Mouse (Mus musculus): ENCODE results near the gene Syngr1.
"Not testable (repeated sequence)": the region's sequence is repeated elsewhere in the genome, so short reads cannot be mapped to it uniquely, and the experiment has no call there.

The Syngr1 gene

GRCm38 (mm10) chr15:80115866-80116794 is 25.0 kb downstream of the Syngr1 start:
- DNase-seq (ENCODE audit: low spot score) = no peak

GRCm38 (mm10) chr15:80117154-80117553 is 26.0 kb downstream of the Syngr1 start:
- DNase-seq (ENCODE audit: low spot score) = no peak

DNA sequence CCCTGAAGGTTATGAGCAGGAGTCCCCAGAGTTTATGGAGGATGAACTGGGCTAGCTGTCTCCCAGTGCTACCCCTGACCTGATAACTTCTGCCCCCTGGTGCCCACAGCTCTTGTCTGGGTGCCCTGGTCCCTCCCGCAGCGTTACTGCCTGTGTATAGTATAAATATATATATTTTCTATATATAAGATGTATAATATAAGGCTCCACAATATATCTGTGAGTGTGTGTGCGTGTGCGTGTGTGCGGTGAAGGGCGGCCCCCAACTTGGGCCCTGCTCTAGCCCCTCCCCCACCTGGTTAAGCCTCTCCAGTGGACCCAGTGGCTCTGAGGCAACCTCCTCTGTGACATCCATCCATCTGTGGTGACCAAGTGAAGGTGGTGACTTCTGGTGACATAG is 27.9 kb downstream of the Syngr1 start:
- DNase-seq (ENCODE audit: low spot score) = no peak

DNA sequence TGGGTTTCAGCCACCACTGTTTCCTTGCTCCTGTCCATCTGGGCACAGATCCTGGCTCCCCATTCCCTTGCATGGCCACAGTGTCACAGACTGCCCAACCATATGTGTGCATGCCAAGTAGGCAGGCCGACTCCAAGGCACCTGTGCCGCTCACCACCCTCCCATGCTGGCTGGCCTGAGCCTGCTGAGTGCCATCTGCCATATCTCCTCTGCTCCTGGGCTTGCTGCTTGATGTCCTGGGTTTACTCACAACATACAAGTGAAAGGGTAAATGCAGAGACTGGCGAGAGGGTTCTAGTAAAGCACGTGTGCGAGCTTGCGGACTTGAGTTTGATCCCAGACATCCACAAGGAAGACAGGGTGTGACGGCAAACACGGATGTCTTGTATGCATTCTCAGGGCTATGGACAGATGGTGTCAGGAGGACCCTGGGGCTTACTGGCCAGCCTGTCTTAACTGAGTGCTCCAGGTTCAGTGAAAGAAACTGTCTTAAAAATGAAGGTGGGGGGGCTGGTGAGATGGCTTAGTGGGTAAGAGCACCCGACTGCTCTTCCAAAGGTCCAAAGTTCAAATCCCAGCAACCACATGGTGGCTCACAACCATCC is 30.7 kb downstream of the Syngr1 start:
- DNase-seq (ENCODE audit: low spot score) = no peak

GRCm38 (mm10) chr15:80122431-80122830 is 31.3 kb downstream of the Syngr1 start:
- not testable (repeated sequence) for DNase-seq (ENCODE audit: low spot score)

DNA sequence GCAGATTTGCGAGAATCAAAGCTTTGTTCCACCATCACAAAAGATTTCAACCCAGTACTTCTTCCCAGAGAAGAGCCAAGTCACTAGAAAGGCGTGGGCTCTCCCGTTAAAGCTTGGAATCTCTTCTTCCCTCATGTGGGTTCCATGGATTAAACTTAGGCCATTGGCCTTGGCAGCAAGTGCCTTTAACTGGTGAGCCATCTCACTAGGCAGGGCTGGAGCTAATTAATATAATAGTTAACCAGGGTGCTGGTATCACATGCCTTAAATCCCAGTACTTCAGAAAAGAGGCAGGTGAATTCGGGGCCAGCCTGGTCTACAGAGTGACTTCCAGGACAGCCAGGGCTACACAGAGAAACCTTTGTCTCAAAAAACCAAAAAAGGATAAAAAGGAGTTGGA is 33.5 kb downstream of the Syngr1 start:
- no peak for DNase-seq (ENCODE audit: low spot score)

- DNase-seq (ENCODE audit: low spot score) = no peak
These were observed 36.1 kb downstream of the Syngr1 start for GRCm38 (mm10) chr15:80127191-80127590.

- no peak for DNase-seq (ENCODE audit: low spot score)
These were observed 38.8 kb downstream of the Syngr1 start for GRCm38 (mm10) chr15:80129982-80130381.

- DNase-seq (ENCODE audit: low spot score) = no peak
These were observed 39.6 kb downstream of the Syngr1 start for GRCm38 (mm10) chr15:80130689-80131088.

- DNase-seq (ENCODE audit: low spot score) = no peak
These were observed 40.3 kb downstream of the Syngr1 start for GRCm38 (mm10) chr15:80131421-80131820.

DNA sequence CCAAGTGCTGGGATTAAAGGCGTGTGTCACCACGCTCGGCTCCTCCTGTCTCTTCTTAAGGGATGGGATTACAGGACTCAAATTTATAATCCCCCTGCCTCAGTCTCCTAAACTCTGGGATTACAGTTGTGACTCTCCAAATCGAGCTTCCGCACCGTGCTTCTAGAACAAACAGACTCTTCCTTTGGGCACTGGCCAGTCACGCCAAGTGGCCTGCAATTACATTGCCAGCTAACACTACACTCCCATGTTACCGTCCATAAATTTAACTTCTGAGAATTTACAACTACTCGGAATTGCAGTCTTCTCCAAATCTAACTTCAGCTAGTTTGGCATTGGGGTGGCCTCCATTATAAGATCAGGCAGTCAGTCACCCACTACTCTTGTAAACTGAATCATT is 41.3 kb downstream of the Syngr1 start:
- no peak for DNase-seq (ENCODE audit: low spot score)

GRCm38 (mm10) chr15:80132993-80133586 is 42.0 kb downstream of the Syngr1 start, which contains the start of gene Tab1:
Gene Tab1, plus strand, starts transcription at chr15:80133127.
- DNase-seq (ENCODE audit: low spot score) = peak; percentile 92

- DNase-seq (ENCODE audit: low spot score) = no peak
These were observed 42.7 kb downstream of the Syngr1 start for GRCm38 (mm10) chr15:80133682-80134449.

- DNase-seq (ENCODE audit: low spot score) = no peak
These were observed 43.3 kb downstream of the Syngr1 start for GRCm38 (mm10) chr15:80134450-80134847.

DNA sequence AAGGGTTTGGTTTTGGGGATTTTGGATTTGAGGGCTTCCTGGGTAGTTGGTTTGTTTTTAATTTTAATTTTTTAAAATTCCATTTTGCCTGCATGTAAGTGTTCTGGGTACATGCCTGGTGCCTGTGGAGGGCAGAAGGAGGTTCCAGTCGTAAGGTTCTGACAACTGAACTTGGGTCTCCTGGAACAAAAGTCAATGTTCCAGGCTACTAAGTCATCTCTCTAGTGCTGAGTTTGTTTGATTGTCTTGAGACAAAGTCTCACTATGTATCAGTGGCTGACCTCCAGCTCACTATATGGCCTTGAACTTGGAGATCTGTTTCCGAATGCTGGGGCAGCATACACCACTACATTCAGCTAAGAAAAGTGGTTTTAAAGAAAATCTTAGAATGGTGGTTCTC is 44.4 kb downstream of the Syngr1 start:
- DNase-seq (ENCODE audit: low spot score) = no peak

GRCm38 (mm10) chr15:80136645-80137044 is 45.5 kb downstream of the Syngr1 start:
- no peak for DNase-seq (ENCODE audit: low spot score)

DNA sequence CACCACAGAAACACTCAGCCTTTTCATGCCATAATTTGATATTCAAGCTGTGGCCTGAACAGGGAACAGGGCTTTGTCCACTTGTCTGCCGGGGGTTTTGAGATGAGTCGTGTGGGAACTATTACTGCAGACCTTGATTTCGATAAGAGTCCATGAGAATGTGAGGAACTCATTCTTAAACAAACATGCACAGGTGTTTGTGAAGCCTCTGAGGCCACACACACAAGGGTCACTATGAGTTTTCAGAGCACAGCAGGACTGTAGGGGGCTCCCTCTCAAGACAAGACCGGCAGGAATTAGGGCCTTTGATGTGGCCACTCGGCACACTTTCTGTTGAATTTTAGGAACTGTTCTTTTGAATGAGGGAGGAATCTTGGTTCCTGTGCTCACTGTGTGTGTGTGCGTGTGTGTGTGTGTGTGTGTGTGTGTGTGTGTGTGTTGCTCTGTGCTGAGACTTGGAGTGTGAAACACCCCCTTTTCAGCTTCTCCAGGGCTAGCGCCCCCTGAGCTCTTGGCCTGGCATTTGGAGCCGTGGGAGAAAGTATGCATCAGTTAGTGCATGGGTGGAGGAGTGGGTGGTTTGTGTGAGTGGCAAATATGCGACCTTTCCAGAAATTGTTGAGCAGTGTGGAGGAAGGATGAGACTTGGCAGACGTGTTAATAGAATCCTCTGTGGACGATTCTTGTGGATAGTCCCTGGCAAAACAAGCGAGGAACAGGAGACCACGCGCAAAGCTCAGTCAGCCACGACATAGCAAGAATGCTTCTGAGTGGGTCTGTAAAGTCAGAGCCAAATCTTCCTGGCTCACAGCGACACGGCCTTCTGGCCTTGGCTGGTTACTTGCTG is 47.0 kb downstream of the Syngr1 start:
- no peak for DNase-seq (ENCODE audit: low spot score)

- no peak for DNase-seq (ENCODE audit: low spot score)
These were observed 49.2 kb downstream of the Syngr1 start for GRCm38 (mm10) chr15:80140302-80140701.

GRCm38 (mm10) chr15:80140878-80141277 is 49.7 kb downstream of the Syngr1 start:
- no peak for DNase-seq (ENCODE audit: low spot score)

GRCm38 (mm10) chr15:80142130-80142529 is 51.0 kb downstream of the Syngr1 start:
- DNase-seq (ENCODE audit: low spot score) = no peak

- no peak for DNase-seq (ENCODE audit: low spot score)
These were observed 52.6 kb downstream of the Syngr1 start for GRCm38 (mm10) chr15:80143760-80144159.
